10 mouse cellular contexts compared by ENCODE assay signal in genomic region chrX:144689859-144690181, GRCm38 (mm10). TPM values are rescaled to one million over a fixed set of nuclear protein-coding genes. Genes with fewer than 3 reads are reported as not detected.
DNase-seq lines count a peak whose midpoint lies in the region; ATAC-seq and TF ChIP-seq lines count a peak whose summit lies in the region.
"Had no signal": no experiment of that assay in that cellular context is flagged by ENCODE, and none has a peak within 500 bp of the region (broad histone marks: within the 10 kb centered on the region; RNA-seq: fewer than 3 reads in every experiment).

No protein-coding gene starts in this region.

- no peak overlapping the region for H3K27ac ChIP-seq in heart, embryonic 11.5 days (ENCODE audit: low read depth, low read length)
- H3K27ac ChIP-seq in liver, embryonic 13.5 days, result no peak overlapping the region
- no peak overlapping the region for H3K27ac ChIP-seq in stomach, postnatal 0 days (replicated peaks)

- TF ChIP-seq EP300 in stomach, postnatal 0 days (optimal IDR thresholded peaks at IDR 0.05), result no peak

- no peak for ATAC-seq in heart, embryonic 11.5 days (replicated peaks; ENCODE audit: insufficient number of reproducible peaks, low FRiP score, low TSS enrichment)
- no peak for ATAC-seq in liver, embryonic 13.5 days (ENCODE audit: low read depth)
- no peak for ATAC-seq in stomach, postnatal 0 days (ENCODE audit: low FRiP score, low TSS enrichment)

- peak overlapping the region; percentile 50 for H3K4me3 ChIP-seq in heart, embryonic 11.5 days (ENCODE audit: low read depth, low read length)
- H3K4me3 ChIP-seq in liver, embryonic 13.5 days (replicated peaks), result peak overlapping the region; percentile 38
- H3K4me3 ChIP-seq in stomach, postnatal 0 days (ENCODE audit: low read depth, low read length), result no peak overlapping the region
- H3K4me3 ChIP-seq: myocyte had no signal

- no peak for DNase-seq in heart, adult 11 months
- peak; percentile 11 for DNase-seq in right cerebral cortex, postnatal 4 days
- DNase-seq in right cerebral cortex, adult 2 months (ENCODE audit: low spot score in 2 of 2), result no peak
- DNase-seq in liver, embryonic 13.5 days, result no peak
- DNase-seq in stomach, postnatal 0 days (ENCODE audit: low spot score), result no peak
- no peak for DNase-seq in c-Kit-positive CD71-positive TER-119-positive erythroid progenitor cells, embryonic 14.5 days (ENCODE audit: low spot score)
- no peak for DNase-seq in spleen, postnatal 4 days (ENCODE audit: low spot score in 2 of 2)

- no peaks in the 10 kb centered on the region for H3K9me3 ChIP-seq in heart, embryonic 11.5 days (replicated peaks; ENCODE audit: control insufficient read depth, low read length)
- H3K9me3 ChIP-seq in liver, embryonic 13.5 days (replicated peaks), result no peaks in the 10 kb centered on the region
- H3K9me3 ChIP-seq in stomach, postnatal 0 days (ENCODE audit: control insufficient read depth, low read length), result no peaks in the 10 kb centered on the region

- peak overlapping the region; percentile 65 for H3K4me2 ChIP-seq in heart, embryonic 11.5 days
- 0 out of 2 replicates have a peak overlapping the region, but pooled peaks have one; percentile 40 for H3K4me2 ChIP-seq in liver, embryonic 13.5 days
- peak overlapping the region; percentile 63 for H3K4me2 ChIP-seq in stomach, postnatal 0 days (replicated peaks; ENCODE audit: low read depth)

- no peak for TF ChIP-seq CTCF in stomach, postnatal 0 days (IDR thresholded peaks at IDR 0.05; ENCODE audit: low read depth)

- H3K9ac ChIP-seq in heart, embryonic 11.5 days (ENCODE audit: low read depth, low read length), result no peak overlapping the region
- no peak overlapping the region for H3K9ac ChIP-seq in liver, embryonic 13.5 days
- H3K9ac ChIP-seq in stomach, postnatal 0 days (ENCODE audit: low read length), result no peak overlapping the region

- 24% methylated on average over 7 of the region's 7 CpGs for WGBS in heart, embryonic 11.5 days (ENCODE audit: insufficient replicate concordance)
- 17% methylated on average over 7 of the region's 7 CpGs for WGBS in liver, embryonic 13.5 days (ENCODE audit: insufficient replicate concordance)
- 18% methylated on average over 7 of the region's 7 CpGs for WGBS in stomach, postnatal 0 days

- H3K36me3 ChIP-seq in heart, embryonic 11.5 days (ENCODE audit: control insufficient read depth, insufficient read depth, low read length), result no peaks in the 10 kb centered on the region
- no peaks in the 10 kb centered on the region for H3K36me3 ChIP-seq in liver, embryonic 13.5 days
- H3K36me3 ChIP-seq in stomach, postnatal 0 days (ENCODE audit: control insufficient read depth, insufficient read depth, low read length), result no peaks in the 10 kb centered on the region

- no peaks in the 10 kb centered on the region for H3K4me1 ChIP-seq in heart, embryonic 11.5 days (ENCODE audit: control insufficient read depth, insufficient read depth, low read length)
- H3K4me1 ChIP-seq in liver, embryonic 13.5 days (replicated peaks), result no peaks in the 10 kb centered on the region
- no peaks in the 10 kb centered on the region for H3K4me1 ChIP-seq in stomach, postnatal 0 days (replicated peaks; ENCODE audit: control insufficient read depth, insufficient read depth)

- peaks cover 9% of the 10 kb centered on the region; the same call in 1 of the 2 replicates for H3K27me3 ChIP-seq in heart, embryonic 11.5 days (ENCODE audit: control insufficient read depth, insufficient read depth, low read length)
- peaks cover 37% of the 10 kb centered on the region for H3K27me3 ChIP-seq in liver, embryonic 13.5 days
- no peaks in the 10 kb centered on the region for H3K27me3 ChIP-seq in stomach, postnatal 0 days (ENCODE audit: control insufficient read depth, insufficient read depth, low read length)
- H3K27me3 ChIP-seq: CH12.LX had no signal

RNA-seq across cellular contexts. Expression of gene Rtl4, which starts 1.1 kb away (rescaled TPM):
- 0.80 and 1.2 TPM in 2 replicates for polyA plus RNA-seq in heart, embryonic 11.5 days (2014; fragmentation: Nextera tagmentation; extraction: Ambion mirVana)
- polyA plus RNA-seq in liver, embryonic 13.5 days (2015; fragmentation: Nextera tagmentation; extraction: Ambion mirVana), result 0.56 and 0.67 TPM in 2 replicates
- 0.18 and 0.23 TPM in 2 replicates for polyA plus RNA-seq in stomach, postnatal 0 days (2015; fragmentation: Nextera tagmentation; extraction: Ambion mirVana)
- polyA plus RNA-seq: myocyte had no signal

RNA-seq across cellular contexts. Expression of gene Trpc5, which starts 1.8 kb away (rescaled TPM):
- polyA plus RNA-seq in heart, embryonic 11.5 days (2014; fragmentation: Nextera tagmentation; extraction: Ambion mirVana), result 0.56 and 0.86 TPM in 2 replicates
- polyA plus RNA-seq in liver, embryonic 13.5 days (2015; fragmentation: Nextera tagmentation; extraction: Ambion mirVana), result 0.03 and 0.05 TPM in 2 replicates
- 0.05 TPM in 2 replicates for polyA plus RNA-seq in stomach, postnatal 0 days (2015; fragmentation: Nextera tagmentation; extraction: Ambion mirVana)
- polyA plus RNA-seq: myocyte had no signal
